Mouse (Mus musculus) urinary bladder, postnatal 14 days (tissue): ENCODE data around the gene Adar.

Experiments used
- DNase-seq: peaks from one replicate; pipeline ENCODE4 v3.0.0; 2021; ENCODE audit warnings: low spot score

Adar gene

DNA sequence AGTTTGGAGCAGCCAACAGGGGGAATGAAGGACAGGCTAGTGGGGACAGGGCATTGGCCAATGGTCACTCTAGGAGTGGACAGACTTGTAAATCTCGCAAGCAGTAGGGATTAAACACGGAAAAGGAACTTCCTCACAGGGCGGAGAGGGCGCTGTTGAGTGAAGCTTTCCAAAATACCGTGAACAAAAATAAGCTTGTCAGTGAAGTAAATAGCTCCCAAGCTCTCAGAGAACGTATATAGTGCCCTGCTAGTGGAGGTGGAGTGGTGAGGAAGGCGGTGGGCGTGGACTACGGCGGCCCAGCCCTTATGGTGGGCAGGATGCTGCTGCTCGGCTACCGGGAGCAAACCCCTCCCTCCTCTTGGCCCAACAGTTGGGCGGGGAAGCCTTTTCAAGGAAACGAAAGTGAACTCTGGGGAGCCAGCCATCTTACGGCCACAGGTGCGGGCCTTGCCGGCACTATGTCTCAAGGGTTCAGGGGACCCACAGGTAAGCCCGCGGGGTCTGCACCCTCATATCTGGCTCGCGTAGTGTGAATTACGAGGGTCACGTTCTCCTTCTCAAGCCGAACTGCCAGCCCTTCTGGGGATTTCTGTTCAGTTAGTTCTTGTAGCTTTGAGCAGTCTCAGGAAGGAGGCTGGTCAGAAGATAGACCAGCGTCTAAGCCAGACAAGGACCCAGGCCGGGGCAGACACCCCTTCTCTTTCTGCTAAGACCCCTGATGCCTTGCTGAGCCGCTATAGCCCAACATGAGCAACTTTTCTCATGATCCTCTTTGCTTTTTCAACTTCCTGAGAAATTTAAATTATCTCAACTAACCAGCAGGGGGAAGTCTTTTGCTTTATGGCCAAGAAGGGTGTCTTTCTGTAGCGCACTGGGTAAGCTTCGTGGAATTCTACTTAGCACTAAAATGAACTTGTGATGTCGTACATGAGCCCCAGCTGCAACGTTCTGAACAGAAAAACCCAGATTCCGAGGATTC, 15.8 kb downstream of the Adar start:
- DNase-seq = peak; percentile 91

DNA sequence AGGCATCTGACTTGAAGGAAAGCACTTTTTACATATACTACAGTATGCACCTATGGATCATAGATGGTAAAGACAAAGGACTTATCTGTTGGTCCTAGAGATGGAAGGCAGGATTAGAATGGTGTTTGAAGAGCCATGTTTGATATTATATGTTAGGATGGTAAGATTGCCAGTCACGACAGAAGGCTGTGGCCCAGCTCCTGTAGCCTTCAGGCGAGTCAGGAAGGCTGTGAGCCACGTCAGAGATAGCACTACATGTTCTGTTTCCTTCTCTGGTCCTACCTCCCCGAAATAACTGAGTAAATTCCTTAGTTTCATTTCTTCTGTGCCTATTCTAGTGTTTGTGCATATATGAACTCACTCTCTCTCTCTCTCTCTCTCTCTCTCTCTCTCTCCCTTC, 17.3 kb downstream of the Adar start:
- DNase-seq = no peak

DNA sequence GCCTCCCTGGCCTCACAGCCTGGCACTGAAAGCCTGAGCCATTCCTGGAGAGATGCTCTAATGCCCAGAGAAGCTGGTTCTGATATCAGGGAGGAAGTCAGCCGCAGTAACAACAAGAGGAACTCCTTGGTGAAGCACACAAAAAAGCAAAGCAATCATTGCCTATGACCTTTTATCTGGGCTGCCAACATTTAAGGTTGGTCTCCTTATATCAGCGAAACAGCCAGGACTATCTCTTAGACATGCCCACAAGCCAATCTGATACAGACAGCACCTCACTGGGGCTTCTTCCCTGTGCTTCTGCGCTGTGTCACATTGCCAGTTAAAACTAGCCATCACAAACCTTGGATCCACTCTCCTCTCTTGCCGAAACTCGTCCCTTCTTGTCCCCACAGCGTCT, 23.7 kb downstream of the Adar start:
- DNase-seq = no peak

DNA sequence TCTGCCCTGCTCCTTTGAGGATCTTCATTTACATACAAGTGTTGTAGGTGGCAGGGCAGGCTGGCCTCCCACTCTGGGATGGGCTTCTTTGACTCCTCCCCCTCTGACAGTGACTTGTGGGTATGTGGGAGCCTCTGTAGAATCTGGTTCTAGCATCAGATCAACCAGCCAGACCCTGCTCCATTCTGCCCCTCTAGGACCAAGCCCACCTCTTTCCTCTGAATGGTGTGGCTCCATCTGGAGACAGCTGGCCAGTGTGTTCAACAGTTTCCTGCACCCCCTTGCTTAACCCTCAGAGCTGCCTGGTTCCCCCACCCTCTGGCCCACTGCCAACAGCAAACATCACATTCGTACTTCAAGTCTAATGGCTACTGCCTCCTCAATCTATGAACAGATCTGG, 37.5 kb downstream of the Adar start:
- DNase-seq = no peak

DNA sequence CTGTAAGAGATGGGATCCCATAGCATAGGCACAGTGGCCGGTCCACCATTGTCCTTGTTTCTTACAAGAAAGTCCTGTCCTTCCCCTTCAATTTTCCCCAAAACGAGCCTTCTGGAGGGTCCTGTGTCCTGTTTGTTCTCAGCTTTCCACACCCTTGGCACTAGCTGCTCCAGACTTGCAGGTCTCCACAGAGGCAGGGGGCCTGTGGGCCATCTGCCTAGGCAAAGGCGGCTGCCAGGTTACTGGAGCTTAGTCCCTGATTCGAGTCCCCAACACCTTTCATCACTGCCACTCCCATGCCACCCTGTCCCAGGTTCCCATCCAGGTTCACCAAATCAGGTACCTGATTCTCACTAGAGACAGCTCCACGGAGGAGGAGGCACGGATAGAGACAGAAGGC, 40.5 kb downstream of the Adar start:
- DNase-seq = no peak

DNA sequence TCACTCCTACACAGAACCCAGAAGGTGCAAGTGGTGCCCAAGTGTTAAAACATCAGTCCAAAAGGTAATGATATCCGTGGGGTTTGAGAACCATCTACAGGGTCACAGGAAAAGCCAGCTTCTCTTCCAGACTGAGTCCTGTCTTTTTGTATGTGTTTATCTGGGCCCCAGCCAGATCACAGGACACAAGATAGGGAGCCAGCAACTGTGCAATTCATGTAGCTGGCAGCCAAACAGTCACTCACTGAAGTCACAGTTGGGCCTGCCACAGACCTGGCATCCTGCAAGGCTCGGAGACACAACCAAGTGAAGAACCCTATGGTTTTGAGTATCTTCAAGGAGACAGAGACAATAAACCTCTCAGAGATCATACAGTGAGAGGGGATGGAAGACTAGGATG, 43.0 kb downstream of the Adar start:
- no peak for DNase-seq

DNA sequence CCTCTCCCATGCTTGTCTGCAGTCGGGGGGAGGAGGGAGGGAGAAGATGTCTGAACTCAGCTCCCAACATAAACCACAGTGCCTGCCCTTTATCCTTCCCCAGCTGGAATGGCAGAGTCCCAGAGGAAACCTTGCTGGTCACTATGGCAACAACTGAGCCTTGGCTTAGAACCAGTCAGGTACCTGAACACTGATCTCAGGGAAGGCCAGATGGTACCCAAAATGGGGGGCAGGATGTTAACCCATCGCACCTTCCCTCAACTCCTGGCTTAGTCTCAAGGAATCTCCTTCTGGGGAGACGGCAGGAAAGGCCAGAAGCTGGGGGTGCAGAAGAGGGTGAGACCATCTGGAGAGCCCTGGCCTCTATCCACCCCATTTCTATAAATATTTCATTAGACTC, 45.0 kb downstream of the Adar start:
- DNase-seq = no peak

DNA sequence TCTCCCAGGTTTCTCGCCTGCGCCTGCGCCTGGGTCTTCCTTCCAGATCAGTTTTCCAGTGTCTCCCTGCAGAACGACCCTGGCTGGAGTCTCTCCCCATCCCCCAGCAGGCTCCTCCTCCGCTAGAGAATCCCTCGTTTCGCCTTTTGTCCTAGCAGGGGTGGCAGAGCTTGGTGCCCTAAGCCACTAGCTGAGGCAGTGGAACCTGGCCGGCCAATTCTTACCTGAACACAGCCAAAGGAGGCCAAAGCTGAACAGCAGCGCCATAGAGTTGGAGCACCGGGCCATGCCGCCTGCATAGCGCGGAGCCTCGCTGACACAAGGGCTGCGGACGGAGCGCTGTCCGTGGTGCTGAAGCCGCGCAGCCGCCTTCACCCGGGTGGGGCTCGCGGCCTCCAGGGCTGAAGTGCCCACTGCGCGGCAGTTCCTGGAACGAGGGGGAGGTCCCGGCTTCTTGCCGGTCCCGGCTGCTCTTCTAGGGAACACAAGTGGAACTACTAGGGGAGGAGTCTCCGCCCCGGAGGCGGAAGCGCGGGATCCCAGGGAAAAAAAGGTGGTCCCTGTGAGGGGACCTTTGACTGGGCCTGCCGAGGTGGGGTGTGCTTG, 49.4 kb downstream of the Adar start, which contains the start of gene Chrnb2:
TSS of gene Chrnb2 (minus strand) at position 514 of the 606 bp plus-strand sequence.
- DNase-seq = peak; percentile 80

DNA sequence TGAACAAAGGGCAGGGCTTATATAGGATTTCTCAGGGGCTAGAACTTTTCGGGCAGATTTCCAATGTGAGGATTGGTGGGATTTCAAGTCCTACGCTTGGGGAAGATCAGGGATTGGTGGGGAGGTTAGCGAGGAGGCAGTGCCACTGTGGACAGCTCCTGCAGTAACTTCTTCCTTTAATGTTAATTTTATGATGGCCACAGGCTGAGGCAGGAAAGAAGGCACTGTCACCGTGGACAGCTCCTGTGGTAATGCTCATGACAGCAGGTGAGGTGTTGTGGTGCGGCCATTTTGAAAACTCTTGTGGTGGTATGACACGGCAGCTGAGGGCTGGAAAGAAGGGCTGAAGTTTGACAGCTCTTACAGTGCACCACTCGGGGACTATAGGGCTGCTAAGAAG, 54.8 kb downstream of the Adar start:
- no peak for DNase-seq

DNA sequence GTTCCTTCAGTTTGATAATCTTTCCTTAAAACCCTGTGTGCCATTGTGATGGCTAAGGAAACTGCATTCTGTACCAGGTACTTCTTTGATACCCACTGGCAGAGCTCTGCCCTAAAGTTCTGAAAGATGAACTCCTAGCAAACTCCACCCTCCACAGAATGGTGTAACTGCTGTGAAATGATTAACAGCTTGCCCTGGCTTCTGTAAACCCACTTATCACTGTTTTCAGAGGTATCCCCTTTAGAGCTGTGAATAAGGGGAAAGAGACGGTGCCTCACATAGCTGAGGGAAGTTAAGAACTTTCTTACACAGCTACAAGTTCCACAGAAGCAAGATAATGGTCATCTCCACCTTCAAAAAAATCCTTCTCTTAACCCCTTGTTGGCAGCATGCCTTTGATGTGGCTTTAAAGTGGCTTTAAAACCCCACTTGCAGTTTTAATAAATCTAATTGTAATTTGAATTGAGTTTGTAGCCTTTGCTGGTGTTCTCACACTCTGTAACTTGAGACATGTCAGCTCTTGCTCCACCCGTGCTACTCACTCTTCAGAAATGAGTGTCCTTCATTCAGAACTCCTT, 55.7 kb downstream of the Adar start:
- DNase-seq = no peak

DNA sequence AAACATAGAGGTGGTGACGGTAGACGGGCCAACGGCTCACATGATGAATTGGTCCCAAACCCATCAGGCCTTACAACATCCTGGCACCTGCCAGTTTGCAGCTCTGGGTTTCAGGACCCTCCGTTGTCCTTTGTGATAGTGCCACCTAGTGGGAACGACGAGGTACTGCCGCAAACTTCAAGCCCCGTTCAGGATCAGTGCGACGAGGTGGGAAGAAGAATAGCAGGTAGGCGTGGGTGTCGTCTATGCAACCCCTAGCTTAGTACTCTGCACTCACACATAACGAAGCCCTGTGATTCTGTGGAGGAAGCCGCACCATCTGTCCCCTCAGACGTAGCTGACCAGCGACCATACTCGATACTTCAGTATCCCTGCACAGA, 57.8 kb downstream of the Adar start:
- peak; percentile 76 for DNase-seq

DNA sequence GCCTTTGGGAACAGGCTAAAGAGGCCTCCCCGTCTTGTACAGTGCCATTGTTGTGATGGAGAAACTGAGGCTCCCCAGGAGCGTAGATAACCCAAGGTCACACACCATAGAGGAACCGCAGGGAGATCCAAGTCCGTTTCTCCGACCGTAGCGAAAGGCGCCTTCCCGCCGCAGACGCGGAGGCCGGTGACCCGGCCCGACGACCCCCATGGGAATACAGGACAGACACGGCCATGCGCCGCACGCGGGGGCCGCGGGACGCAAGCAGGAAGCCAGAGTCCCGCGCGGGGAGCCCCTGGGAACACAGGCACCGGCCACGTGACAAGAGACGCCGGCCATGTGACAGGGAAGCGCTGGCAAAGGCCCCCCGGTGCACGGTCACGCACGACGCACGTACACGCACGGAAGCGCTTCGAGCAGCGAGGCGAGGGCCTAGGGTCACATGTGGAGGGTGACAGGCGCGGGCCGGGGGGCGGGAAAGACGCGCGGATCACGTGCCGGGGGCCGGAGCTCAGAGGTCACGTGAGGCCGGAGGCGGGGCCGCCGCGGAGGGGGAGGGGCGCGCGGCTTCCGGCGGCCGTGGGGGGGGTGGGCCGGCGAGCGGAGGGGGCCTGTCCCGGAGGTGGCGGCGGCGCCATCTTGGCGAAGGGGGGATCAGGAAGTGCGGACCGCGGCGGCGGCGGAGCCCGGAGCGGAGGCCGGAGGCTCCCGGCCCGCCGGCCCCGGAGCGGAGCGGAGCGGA, 58.3 kb downstream of the Adar start, which contains the start of gene Ube2q1:
TSS of gene Ube2q1 (plus strand) at position 649 of the 742 bp plus-strand sequence.
- peak; percentile 96 for DNase-seq

DNA sequence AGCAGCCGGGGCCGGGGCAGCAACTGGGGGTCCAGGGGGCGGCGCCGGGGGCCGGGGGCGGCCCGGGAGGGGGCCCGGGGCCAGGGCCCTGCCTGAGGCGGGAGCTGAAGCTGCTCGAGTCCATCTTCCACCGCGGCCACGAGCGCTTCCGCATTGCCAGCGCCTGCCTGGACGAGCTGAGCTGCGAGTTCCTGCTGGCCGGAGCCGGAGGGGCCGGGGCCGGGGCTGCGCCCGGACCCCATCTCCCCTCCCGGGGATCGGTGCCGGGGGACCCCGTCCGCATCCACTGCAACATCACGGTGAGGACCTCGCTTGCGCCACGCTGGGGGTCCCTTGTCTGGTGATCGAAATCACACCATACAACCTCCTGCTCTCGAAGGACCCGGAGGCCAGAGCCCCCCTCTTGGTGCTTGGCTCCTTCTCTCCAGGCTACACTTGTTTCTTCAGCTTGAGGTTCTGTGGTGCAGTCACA, 59.0 kb downstream of the Adar start:
- DNase-seq = peak; percentile 52

DNA sequence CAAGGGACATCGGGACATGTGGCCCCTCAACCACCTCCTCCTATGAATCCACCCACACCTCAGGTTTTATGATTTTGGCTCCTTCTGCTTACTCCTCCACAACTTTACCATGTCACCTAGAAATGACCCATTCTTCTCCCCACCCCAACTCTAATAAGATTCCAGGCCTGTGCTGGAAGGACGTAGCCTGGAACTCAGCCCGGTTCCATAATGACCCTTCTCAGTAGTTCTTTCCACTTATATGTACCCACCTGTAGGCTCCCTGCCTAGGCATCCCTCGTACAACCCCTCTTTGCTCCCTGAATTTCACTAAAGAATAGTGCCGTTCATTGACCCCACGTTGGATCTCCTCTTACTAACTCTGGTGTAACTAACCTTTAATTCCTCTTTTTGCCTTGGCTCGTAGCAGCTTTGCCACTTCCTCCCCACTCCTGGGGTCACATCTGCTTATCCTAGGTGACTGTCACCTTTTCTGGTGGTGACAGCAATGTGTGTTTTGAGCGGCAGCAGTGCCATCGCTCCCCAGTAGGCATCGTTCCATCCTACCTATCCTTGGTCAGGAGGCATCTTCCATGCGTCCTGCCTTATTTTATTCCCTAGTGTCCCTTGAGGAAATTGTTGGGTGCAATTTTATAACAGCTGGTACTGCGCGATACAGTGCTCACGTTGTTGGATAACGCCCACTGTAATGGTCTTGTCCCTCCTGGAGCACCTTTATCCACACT, 59.6 kb downstream of the Adar start:
- no peak for DNase-seq

DNA sequence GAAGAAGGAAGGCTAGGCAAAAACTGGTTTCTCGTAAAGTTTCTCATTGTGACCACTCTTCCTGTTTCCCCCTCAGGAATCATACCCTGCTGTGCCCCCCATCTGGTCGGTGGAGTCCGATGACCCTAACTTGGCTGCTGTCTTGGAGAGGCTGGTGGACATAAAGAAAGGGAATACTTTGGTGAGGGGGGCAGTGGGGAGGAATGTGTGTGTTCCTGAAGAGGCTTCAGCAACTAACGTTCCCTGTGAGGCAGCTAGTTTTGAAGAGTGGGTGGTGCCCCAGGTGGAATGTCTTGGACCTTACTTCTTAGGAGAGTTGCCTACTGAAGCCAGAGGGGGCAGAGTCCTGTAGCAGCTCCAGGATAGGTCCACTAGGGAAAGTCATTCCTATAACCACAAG, 61.2 kb downstream of the Adar start:
- no peak for DNase-seq

DNA sequence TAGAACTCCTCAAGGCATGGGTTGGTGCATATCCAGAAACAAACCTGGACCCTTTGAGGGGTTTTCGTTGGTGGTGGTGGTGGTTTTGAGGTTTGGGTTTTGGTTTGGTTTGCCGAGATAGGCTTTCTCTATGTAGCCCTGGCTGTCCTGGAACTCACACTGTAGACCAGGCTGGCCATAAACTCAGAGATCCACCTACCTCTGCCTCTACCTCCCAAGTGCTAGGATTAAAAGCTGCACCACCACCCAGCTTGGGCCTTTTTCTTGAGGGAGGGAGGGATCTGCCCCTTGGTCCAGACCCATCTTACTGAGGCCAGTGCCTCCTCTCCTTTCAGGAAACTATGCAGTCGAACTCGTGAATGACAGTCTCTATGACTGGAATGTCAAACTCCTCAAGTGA, 65.3 kb downstream of the Adar start:
- DNase-seq = no peak

DNA sequence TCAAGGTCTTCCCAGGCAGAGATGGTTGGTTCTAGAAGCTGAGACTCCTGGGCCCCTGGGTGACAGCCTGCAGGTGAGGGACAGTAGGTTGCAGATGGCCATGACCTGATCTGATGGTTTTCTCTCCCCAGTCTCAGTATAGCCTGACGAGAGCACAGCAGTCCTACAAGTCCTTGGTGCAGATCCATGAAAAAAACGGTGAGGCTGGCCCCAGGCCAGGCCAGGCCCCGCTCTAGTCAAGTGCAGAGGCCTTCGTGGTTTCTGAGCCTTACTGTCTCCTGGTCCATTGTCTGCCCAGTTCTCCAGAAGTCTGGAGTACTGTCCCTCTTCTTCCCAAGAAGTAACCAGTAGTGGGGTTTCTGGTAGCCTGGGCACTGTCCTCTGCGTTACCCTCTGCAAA, 66.8 kb downstream of the Adar start:
- no peak for DNase-seq

DNA sequence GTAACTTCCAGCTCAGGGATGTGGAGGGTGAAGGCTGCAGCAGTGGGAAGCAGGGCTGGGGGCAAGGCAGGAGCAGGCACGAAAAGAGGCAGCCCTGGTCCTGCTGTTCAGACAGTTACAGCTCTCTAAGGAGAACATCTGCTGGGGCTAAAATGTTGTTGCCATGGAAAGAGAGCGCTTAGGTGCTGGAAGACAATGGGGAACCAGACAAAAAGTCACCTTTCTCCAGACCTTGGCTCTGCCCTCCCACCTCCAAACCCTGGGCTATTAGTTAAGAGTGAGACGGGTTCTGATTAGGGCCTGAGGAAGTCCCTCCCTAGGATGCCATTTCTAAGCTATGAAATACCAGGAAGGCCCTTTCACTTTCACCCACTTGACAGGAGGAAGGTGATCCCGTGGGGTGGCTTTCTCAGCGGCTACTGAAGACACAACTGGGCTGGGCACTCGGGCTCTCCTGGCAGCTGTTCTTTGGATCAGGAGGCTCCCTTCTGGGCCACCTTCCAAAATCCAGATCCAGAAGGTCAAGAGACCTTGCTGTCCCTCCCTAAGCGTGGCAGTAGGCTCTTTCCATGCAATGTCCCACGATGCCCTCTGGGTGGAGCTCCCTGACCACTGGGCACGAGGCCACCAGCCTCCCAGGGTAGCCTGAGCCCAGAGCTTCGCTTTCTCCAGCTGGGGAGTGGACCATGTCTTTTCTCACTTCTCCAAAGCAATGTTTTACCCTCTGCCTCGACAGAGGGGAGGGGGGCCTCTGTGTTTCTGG, 70.3 kb downstream of the Adar start:
- DNase-seq = peak; percentile 82

DNA sequence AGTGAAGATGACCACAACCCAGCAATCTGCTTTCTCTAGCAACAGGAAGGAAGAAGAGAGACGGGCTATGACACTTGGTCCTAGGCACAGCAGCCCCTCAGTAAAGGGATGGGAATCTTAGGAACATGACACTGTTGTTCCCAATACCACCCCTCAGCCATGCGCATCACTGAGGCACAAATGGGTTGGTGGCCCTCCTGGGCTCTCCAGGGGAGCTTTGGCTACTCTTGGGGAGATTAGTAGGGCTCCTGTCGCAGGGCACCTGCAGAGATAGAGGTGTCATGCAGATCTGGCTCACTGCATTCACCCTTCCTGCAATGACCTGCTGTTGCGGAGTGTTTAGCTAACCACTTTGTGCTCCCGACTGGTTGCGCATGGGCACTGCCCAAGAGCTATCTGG, 71.5 kb downstream of the Adar start:
- no peak for DNase-seq

DNA sequence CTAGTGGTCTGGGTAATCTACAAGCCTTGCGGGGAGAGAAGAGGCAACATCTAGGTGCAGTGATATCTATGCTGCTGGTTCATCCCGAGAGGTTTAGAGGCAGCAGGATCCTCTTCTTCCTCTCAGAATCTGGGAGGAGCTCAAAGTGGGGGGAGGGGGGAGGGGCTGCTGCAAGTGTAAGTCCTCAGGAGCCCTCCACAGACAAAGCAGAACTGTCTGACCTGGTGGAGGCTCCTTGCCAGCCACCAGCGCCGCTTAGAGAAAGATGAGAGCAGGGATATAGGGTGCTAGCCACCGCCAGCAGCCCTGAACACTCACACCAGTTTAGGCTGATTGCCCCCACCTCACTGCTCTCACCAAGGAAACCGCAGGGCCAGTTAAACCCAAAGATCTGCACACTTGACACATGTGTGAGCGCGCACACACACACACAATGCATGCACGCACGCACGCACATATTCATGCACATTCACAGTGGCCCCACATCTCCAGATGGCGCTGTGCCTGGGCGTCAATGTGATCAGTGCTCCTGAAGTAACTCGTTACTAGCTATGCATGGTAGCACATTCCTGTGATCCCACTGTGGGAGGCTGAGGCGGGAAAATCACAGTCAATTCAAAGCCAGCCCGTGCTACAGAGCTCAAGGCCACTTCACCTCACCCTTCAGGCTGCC, 74.0 kb downstream of the Adar start:
- no peak for DNase-seq
